Mouse (Mus musculus) WW6 (cell line): ENCODE measurements around the gene Mkks.

Source experiments
- DNase-seq: peaks from one replicate; pipeline ENCODE4 v3.0.0-alpha.2; 2013; ENCODE audit warnings: low read depth, low spot score

The Mkks gene

DNA sequence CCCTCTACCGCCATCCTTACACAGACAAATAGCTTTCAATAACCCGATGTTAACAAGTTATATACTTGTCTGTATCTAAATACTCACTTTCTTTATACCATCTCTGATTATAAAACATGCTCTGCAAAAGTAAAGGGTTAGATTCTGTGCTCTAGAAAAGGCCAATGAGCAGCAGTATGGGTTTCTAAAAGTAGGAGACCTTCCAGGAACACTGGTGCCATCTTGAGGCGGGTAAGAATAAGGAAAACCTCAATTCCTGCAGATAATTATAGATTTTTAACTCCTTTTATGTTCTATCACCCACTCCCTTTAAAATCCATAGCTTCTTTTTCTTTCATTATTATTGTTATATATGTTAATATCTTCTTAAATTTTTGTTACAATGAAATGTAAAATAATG lies 55.3 kb downstream of the Mkks start:
- DNase-seq: no peak

DNA sequence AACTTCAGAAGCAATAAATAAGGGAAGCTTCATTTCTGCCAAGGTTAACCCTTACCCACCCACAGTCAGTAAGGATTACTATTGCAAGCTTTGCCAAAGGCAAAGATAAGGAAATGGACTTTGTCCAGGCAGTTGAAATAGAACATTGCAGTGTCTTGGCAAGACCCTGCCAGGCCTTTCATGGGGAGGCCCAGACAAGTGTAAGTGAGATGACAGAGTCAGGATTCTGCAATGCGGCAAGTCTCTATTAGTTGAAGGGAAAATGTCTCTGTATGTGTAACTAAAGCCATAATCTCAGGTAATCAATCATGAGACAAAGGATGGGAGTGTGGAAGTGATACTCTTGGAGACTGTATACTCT lies 56.5 kb downstream of the Mkks start:
- DNase-seq: no peak

GRCm38 (mm10) chr2:136833976-136834714 lies 57.0 kb downstream of the Mkks start:
- no peak for DNase-seq

DNA sequence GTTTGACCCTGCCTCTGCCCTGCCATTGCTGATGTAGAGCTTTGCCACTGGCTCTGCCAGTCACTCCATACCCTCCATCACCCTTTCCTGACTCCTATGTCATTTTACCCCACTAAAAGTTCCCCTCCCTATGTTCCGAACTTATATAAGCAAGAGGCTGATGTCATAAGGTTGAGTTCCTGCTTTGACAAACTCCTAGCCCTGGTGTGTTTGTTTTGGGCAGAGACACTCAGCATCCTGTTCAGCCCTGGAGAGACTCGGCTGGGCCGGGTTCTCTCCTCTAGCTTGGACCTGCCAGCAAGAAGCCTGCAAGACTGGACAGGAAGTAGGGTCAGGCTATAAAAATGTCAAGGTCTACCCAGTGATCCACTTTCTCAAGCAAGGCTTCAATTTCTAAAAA lies 58.3 kb downstream of the Mkks start:
- DNase-seq: no peak

GRCm38 (mm10) chr2:136827612-136828011 lies 63.6 kb downstream of the Mkks start:
- no peak for DNase-seq
